Mouse (Mus musculus): ENCODE measurements at regions not wholly inside any gene's neighbourhood (a gene's known extent, or its start where the extent isn't known, plus 50 kb on each side); places are given as distances from the start of the nearest gene placed in this dataset.

- Histone ChIP-seq H3K9me3 (replicated peaks) (no peaks in the 10 kb centered on the region), H3K36me3 (replicated peaks) (no peaks in the 10 kb centered on the region), H3K4me1 (replicated peaks) (peaks cover 4% of the 10 kb centered on the region; the same call in 1 of the 2 replicates), H3K27ac (replicated peaks) (no peak overlapping the region), H3K9ac (no peak overlapping the region), H3K4me2 (no peak overlapping the region), H3K4me3 (replicated peaks) (no peak overlapping the region), H3K27me3 (no peaks in the 10 kb centered on the region)
- 74% methylated on average over 6 of the region's 6 CpGs for WGBS (ENCODE audit: insufficient replicate concordance)
- no peak for ATAC-seq (ENCODE audit: insufficient read depth)
Measured at GRCm38 (mm10) chr15:96755951-96756350, 56.4 kb upstream of the Slc38a2 start.

GRCm38 (mm10) chr15:96755322-96755942 lies 55.9 kb upstream of the Slc38a2 start:
- 75% methylated on average over 13 of the region's 13 CpGs for WGBS (ENCODE audit: insufficient replicate concordance)
- Histone ChIP-seq H3K27ac (replicated peaks) (no peak overlapping the region), H3K9me3 (replicated peaks) (no peaks in the 10 kb centered on the region), H3K4me1 (replicated peaks) (peaks cover 4% of the 10 kb centered on the region; the same call in 1 of the 2 replicates), H3K4me2 (no peak overlapping the region), H3K4me3 (replicated peaks) (no peak overlapping the region), H3K36me3 (replicated peaks) (no peaks in the 10 kb centered on the region), H3K9ac (no peak overlapping the region), H3K27me3 (no peaks in the 10 kb centered on the region)
- ATAC-seq (ENCODE audit: insufficient read depth), result no peak

- Histone ChIP-seq H3K27me3 (no peaks in the 10 kb centered on the region), H3K9ac (no peak overlapping the region), H3K9me3 (replicated peaks) (no peaks in the 10 kb centered on the region), H3K4me1 (replicated peaks) (peaks cover 9% of the 10 kb centered on the region; the same call in 1 of the 2 replicates), H3K4me2 (no peak overlapping the region), H3K27ac (replicated peaks) (no peak overlapping the region), H3K36me3 (replicated peaks) (no peaks in the 10 kb centered on the region), H3K4me3 (replicated peaks) (no peak overlapping the region)
- WGBS (ENCODE audit: insufficient replicate concordance), result 80% methylated on average over 5 of the region's 5 CpGs
- no peak for ATAC-seq (ENCODE audit: insufficient read depth)
Measured at GRCm38 (mm10) chr15:96754079-96754478, 54.5 kb upstream of the Slc38a2 start.

- no peak for ATAC-seq (ENCODE audit: insufficient read depth)
- no peaks in the 10 kb centered on the region for H3K9me3 ChIP-seq (replicated peaks)
- H3K27me3 ChIP-seq, result no peaks in the 10 kb centered on the region
- H3K4me2 ChIP-seq, result no peak overlapping the region
- no peak overlapping the region for H3K4me3 ChIP-seq (replicated peaks)
- no peaks in the 10 kb centered on the region for H3K36me3 ChIP-seq (replicated peaks)
- H3K27ac ChIP-seq (replicated peaks), result no peak overlapping the region
- H3K9ac ChIP-seq, result no peak overlapping the region
- peaks cover 9% of the 10 kb centered on the region; the same call in 1 of the 2 replicates for H3K4me1 ChIP-seq (replicated peaks)
- WGBS (ENCODE audit: insufficient replicate concordance), result 60% methylated on average over 8 of the region's 8 CpGs
Measured at GRCm38 (mm10) chr15:96752719-96753118, 53.2 kb upstream of the Slc38a2 start.

- H3K4me1 ChIP-seq (replicated peaks), result peaks cover 9% of the 10 kb centered on the region; the same call in 1 of the 2 replicates
- H3K27ac ChIP-seq (replicated peaks), result no peak overlapping the region
- no peaks in the 10 kb centered on the region for H3K27me3 ChIP-seq
- no peak for ATAC-seq (ENCODE audit: insufficient read depth)
- WGBS (ENCODE audit: insufficient replicate concordance), result 17% methylated on average over 3 of the region's 3 CpGs
- no peaks in the 10 kb centered on the region for H3K9me3 ChIP-seq (replicated peaks)
- no peak overlapping the region for H3K4me2 ChIP-seq
- H3K9ac ChIP-seq, result no peak overlapping the region
- no peak overlapping the region for H3K4me3 ChIP-seq (replicated peaks)
- no peaks in the 10 kb centered on the region for H3K36me3 ChIP-seq (replicated peaks)
Measured at GRCm38 (mm10) chr15:96752062-96752358, 52.5 kb upstream of the Slc38a2 start.

- no peaks in the 10 kb centered on the region for H3K36me3 ChIP-seq (replicated peaks)
- no peaks in the 10 kb centered on the region for H3K27me3 ChIP-seq
- WGBS (ENCODE audit: insufficient replicate concordance), result 51% methylated on average over 13 of the region's 13 CpGs
- no peaks in the 10 kb centered on the region for H3K9me3 ChIP-seq (replicated peaks)
- peaks cover 9% of the 10 kb centered on the region; the same call in 1 of the 2 replicates for H3K4me1 ChIP-seq (replicated peaks)
- no peak for ATAC-seq (ENCODE audit: insufficient read depth)
- no peak overlapping the region for H3K27ac ChIP-seq (replicated peaks)
- no peak overlapping the region for H3K4me2 ChIP-seq
- no peak overlapping the region for H3K4me3 ChIP-seq (replicated peaks)
- H3K9ac ChIP-seq, result no peak overlapping the region
Measured at GRCm38 (mm10) chr15:96751243-96752061, 51.9 kb upstream of the Slc38a2 start.

- no peak for ATAC-seq (ENCODE audit: insufficient read depth)
- H3K27ac ChIP-seq (replicated peaks), result peak overlapping the region; percentile 48
- no peak overlapping the region for H3K4me3 ChIP-seq (replicated peaks)
- no peaks in the 10 kb centered on the region for H3K27me3 ChIP-seq
- peaks cover 17% of the 10 kb centered on the region for H3K4me1 ChIP-seq (replicated peaks)
- WGBS (ENCODE audit: insufficient replicate concordance), result 44% methylated on average over 9 of the region's 9 CpGs
- no peaks in the 10 kb centered on the region for H3K9me3 ChIP-seq (replicated peaks)
- H3K36me3 ChIP-seq (replicated peaks), result no peaks in the 10 kb centered on the region
- H3K4me2 ChIP-seq, result no peak overlapping the region
- no peak overlapping the region for H3K9ac ChIP-seq
Measured at GRCm38 (mm10) chr15:96749534-96750256, 50.2 kb upstream of the Slc38a2 start.
